Mouse (Mus musculus) stomach, embryonic 14.5 days (tissue): Measurements from ENCODE around the gene Wdr89. TPM values are rescaled to one million over a fixed set of nuclear protein-coding genes. Genes with fewer than 3 reads are reported as not detected.

ENCODE experiments used
- ATAC-seq: fragments of 200-750 bp; cut with Nextera tagmentation; 2 replicates; pipeline ENCODE4 v1.8.0; 2017; ENCODE audit warnings: low read depth, moderate TSS enrichment; ENCODE audit not compliant: insufficient number of reproducible peaks, insufficient read depth, low FRiP score
- H3K27ac ChIP-seq: fragments of 300-500 bp; sonication (generic); 2 replicates; pipeline ENCODE4 v1.5.1; 2014; ENCODE audit warnings: mild to moderate bottlenecking, low read length, moderate library complexity, mixed read lengths
- H3K27me3 ChIP-seq: fragments of 300-500 bp; sonication (generic); 2 replicates; pipeline ENCODE4 v1.6.1; 2014; ENCODE audit warnings: low read length, control low read depth, mixed read lengths; ENCODE audit not compliant: control insufficient read depth, insufficient read depth
- H3K36me3 ChIP-seq: fragments of 300-500 bp; sonication (generic); 2 replicates; pipeline ENCODE4 v1.6.1; 2014; ENCODE audit warnings: mild to moderate bottlenecking, control low read depth, low read length, moderate library complexity, mixed read lengths; ENCODE audit not compliant: control insufficient read depth, insufficient read depth
- H3K4me1 ChIP-seq: fragments of 300-500 bp; sonication (generic); 2 replicates; pipeline ENCODE4 v1.6.1; 2014; ENCODE audit warnings: low read length, control low read depth, mixed read lengths; ENCODE audit not compliant: control insufficient read depth, insufficient read depth
- H3K4me2 ChIP-seq: fragments of 300-500 bp; sonication (generic); replicated peaks from 2 replicates; pipeline ENCODE4 v1.6.1; 2014; ENCODE audit warnings: low read depth, low read length, control low read depth
- H3K4me3 ChIP-seq: fragments of 300-500 bp; sonication (generic); 2 replicates; pipeline ENCODE4 v1.5.1; 2014; ENCODE audit warnings: low read depth, low read length, control low read depth
- H3K9ac ChIP-seq: fragments of 300-500 bp; sonication (generic); replicated peaks from 2 replicates; pipeline ENCODE4 v1.6.1; 2014; ENCODE audit warnings: low read depth, mild to moderate bottlenecking, control low read depth, low read length, moderate library complexity, mixed read lengths
- H3K9me3 ChIP-seq: fragments of 300-500 bp; sonication (generic); 2 replicates; pipeline ENCODE4 v1.6.1; 2016; ENCODE audit warnings: low read depth, low read length, control low read depth; ENCODE audit not compliant: control insufficient read depth
- WGBS: fragments of 180-500 bp; shearing (Covaris S2); extraction: QIAGEN DNeasy Blood & Tissue Kit; methylation state at CpG from one replicate; pipeline ENCODE4 v1.1.7; 2014; 5-methylcytosine and 5-hydroxymethylcytosine counted together
- polyA plus RNA-seq: library from polyadenylated mRNA; unstranded; fragments of >200 nt; fragmentation: Nextera tagmentation; extraction: Ambion mirVana; gene quantifications from 2 replicates; pipeline ENCODE4 v1.2.1, GENCODE M21; 2014

Wdr89 gene
- polyA plus RNA-seq, 1 experiment from 2014 or later, result 12.7 TPM

- H3K4me1 ChIP-seq, result peaks cover 6% of the 10 kb centered on the region; the same call in 1 of the 2 replicates
- ATAC-seq, result no peak
- no peak overlapping the region for H3K27ac ChIP-seq
- no peaks in the 10 kb centered on the region for H3K36me3 ChIP-seq
- no peaks in the 10 kb centered on the region for H3K9me3 ChIP-seq
- H3K27me3 ChIP-seq, result no peaks in the 10 kb centered on the region
- H3K4me2 ChIP-seq, result no peak overlapping the region
- WGBS, result 65% methylated on average over 8 of the region's 8 CpGs
- no peak overlapping the region for H3K4me3 ChIP-seq
- H3K9ac ChIP-seq, result no peak overlapping the region
Observed at GRCm38 (mm10) chr12:75616841-75617240, 52.5 kb downstream of the Wdr89 start.

GRCm38 (mm10) chr12:75616158-75616791, 53.1 kb downstream of the Wdr89 start:
- Histone ChIP-seq H3K9ac (no peak overlapping the region), H3K4me3 (peak overlapping the region; percentile 17), H3K27ac (no peak overlapping the region), H3K9me3 (no peaks in the 10 kb centered on the region), H3K4me2 (peak overlapping the region; percentile 48), H3K36me3 (no peaks in the 10 kb centered on the region), H3K27me3 (no peaks in the 10 kb centered on the region), H3K4me1 (peaks cover 6% of the 10 kb centered on the region; the same call in 1 of the 2 replicates)
- WGBS, result 7% methylated on average over 23 of the region's 24 CpGs
- no peak for ATAC-seq

GRCm38 (mm10) chr12:75615556-75615955, 53.8 kb downstream of the Wdr89 start:
- ATAC-seq, result no peak
- Histone ChIP-seq H3K27ac (no peak overlapping the region), H3K9ac (no peak overlapping the region), H3K4me3 (no peak overlapping the region), H3K36me3 (no peaks in the 10 kb centered on the region), H3K4me1 (peaks cover 6% of the 10 kb centered on the region; the same call in 1 of the 2 replicates), H3K27me3 (no peaks in the 10 kb centered on the region), H3K9me3 (no peaks in the 10 kb centered on the region), H3K4me2 (no peak overlapping the region)
- WGBS, result 50% methylated on average over 3 of the region's 3 CpGs

- no peak for ATAC-seq
- WGBS, result 75% methylated on average over 7 of the region's 7 CpGs
- Histone ChIP-seq H3K9ac (no peak overlapping the region), H3K27me3 (no peaks in the 10 kb centered on the region), H3K36me3 (no peaks in the 10 kb centered on the region), H3K4me2 (no peak overlapping the region), H3K4me1 (peaks cover 6% of the 10 kb centered on the region; the same call in 1 of the 2 replicates), H3K4me3 (no peak overlapping the region), H3K27ac (no peak overlapping the region), H3K9me3 (no peaks in the 10 kb centered on the region)
Observed at GRCm38 (mm10) chr12:75612711-75613110, 56.6 kb downstream of the Wdr89 start.

DNA sequence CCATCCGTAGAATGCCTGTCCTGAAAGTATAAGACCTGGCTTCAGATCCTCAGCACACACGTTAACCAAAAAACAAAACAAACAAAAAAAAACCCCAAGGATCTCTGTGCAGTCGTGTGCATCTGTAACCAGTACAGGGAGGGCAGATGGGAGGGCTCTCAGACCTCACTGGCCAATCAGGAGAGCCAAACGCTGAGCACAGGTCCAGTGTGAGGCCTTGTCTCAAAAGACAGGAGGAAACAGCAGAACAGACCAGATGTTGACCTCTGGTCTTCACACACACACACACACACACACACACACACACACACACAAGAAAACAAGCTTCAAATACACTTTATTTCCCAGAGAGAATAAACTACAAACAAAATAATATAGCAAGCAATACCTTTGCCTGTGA, 69.8 kb downstream of the Wdr89 start:
- Histone ChIP-seq H3K9me3 (no peaks in the 10 kb centered on the region), H3K4me2 (no peak overlapping the region), H3K27me3 (no peaks in the 10 kb centered on the region), H3K4me1 (peaks cover under 1% of the 10 kb centered on the region; the same call in 1 of the 2 replicates), H3K36me3 (no peaks in the 10 kb centered on the region), H3K4me3 (no peak overlapping the region), H3K9ac (no peak overlapping the region), H3K27ac (no peak overlapping the region)
- WGBS, result 17% methylated on average over 4 of the region's 4 CpGs
- no peak for ATAC-seq

GRCm38 (mm10) chr12:75598988-75599387, 70.3 kb downstream of the Wdr89 start:
- H3K36me3 ChIP-seq, result no peaks in the 10 kb centered on the region
- H3K4me3 ChIP-seq, result no peak overlapping the region
- no peaks in the 10 kb centered on the region for H3K27me3 ChIP-seq
- peaks cover 4% of the 10 kb centered on the region; the same call in 1 of the 2 replicates for H3K4me1 ChIP-seq
- no peak overlapping the region for H3K9ac ChIP-seq
- no peak overlapping the region for H3K4me2 ChIP-seq
- no peak for ATAC-seq
- no peaks in the 10 kb centered on the region for H3K9me3 ChIP-seq
- WGBS, result 63% methylated on average over 4 of the region's 4 CpGs
- no peak overlapping the region for H3K27ac ChIP-seq

GRCm38 (mm10) chr12:75597707-75598106, 71.6 kb downstream of the Wdr89 start:
- Histone ChIP-seq H3K4me2 (no peak overlapping the region), H3K27ac (no peak overlapping the region), H3K36me3 (peaks cover 4% of the 10 kb centered on the region; the same call in 1 of the 2 replicates), H3K4me3 (no peak overlapping the region), H3K9me3 (no peaks in the 10 kb centered on the region), H3K27me3 (no peaks in the 10 kb centered on the region), H3K4me1 (peaks cover 6% of the 10 kb centered on the region; the same call in 1 of the 2 replicates), H3K9ac (no peak overlapping the region)
- 84% methylated on average over 4 of the region's 4 CpGs for WGBS
- no peak for ATAC-seq

DNA sequence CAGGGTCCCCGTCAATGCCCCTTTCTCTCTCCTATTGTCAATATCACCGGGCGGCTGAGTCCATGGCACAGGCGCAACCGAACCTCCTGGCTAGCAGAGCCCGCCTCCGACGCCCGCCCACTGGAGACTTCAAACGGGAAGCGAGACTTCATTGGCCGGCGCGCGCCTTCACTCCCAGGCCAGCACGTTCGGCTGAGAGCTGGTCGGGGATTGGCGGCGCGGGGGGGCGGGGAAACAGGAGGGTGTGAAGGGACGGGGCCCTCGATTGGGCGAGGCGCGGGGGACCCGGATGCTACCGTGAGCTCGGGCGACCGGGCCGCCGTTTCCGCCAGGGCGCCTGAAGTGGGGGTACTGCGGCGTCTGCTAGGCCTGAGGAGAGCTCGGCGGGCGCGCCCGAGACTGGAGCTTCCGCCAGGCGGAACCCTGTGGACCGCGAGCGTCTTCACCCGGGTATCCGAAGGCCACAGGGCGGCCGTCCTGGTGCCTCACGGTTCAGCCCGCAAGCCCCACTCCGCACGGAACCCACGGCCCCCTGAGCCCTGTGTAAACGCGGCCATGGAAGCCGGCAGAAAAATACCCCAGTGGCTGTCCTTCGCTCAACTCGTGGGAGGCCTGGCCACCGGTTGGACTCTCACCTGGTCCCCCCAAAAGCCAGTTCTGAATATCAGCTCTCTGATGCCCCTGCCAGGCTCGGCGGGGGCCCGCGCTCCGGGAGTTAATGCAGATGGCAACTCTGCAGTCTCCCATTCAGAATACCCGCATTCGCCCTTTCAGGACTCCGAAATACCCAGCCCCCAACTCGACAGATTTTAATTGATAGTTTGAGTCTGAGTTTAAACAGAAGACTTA, 73.0 kb downstream of the Wdr89 start, which contains the start of gene Ppp2r5e:
Ppp2r5e (minus strand) TSS at position 92 of the 849 bp plus-strand sequence.
- H3K36me3 ChIP-seq, result peaks cover 11% of the 10 kb centered on the region
- peak; percentile 98 for ATAC-seq

More for the DNA sequence above, 73.0 kb downstream of the Wdr89 start, which contains the start of gene Ppp2r5e:
- H3K4me2 ChIP-seq, result peak within 1 kb of the TSS; percentile 84
- under 1% methylated on average over 67 of the region's 72 CpGs for WGBS
- H3K27me3 ChIP-seq, result no peaks in the 10 kb centered on the region
- H3K9ac ChIP-seq, result peak within 1 kb of the TSS; percentile 96
- H3K27ac ChIP-seq, result peak within 1 kb of the TSS; percentile 98
- peaks cover 6% of the 10 kb centered on the region; the same call in 1 of the 2 replicates for H3K4me1 ChIP-seq
- H3K9me3 ChIP-seq, result no peaks in the 10 kb centered on the region
- peak within 1 kb of the TSS; percentile 100 for H3K4me3 ChIP-seq
